Mouse (Mus musculus) right cerebral cortex, postnatal 10 days (tissue): ENCODE results near the gene Naa25.

Experiments used
- DNase-seq, 2 experiments: peaks; one replicate each; pipeline ENCODE4 v3.0.0; 2021; ENCODE audit warnings: low spot score in 2 of 2

The Naa25 gene

DNA sequence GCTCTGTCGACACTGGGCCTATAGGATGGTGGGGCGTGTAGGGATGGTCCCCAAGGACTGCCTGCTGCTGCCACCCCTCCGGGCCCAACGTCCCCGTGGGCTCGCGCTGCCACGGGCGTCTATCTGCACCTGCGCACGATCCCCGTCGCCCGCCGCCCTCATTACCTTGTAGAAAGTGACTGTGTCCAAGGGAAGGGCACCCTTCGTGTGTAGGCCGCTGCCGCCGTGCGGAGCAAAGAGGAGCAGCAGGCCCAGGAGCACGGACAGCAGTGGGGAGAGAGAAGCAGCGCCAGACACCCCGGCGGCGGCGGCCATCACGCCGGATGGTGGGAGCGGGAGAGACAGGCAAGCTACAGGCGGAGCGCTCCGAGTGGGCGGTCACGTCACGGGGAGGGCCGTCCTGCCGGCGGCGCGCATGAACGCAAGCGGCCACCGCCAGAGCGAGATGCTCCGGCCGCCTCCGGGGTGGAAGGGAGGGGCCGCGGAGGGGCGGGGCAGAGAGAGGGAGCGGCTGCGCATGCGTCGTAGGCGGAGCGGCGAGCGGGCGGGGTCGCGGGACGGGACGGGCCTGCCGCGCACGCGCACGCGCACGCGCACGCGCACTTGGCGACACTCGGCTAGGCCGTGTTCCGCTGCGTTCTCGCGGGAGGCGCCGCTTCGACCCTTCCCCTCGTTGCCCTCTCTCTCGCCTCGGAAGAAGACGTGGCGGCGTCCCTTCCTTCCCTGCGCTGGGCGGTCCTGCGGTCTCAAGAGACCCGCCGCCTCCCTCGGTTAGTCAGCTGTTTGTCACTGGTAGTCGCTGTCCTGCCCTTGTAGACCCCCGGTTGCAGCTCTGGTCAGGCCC is 54.5 kb downstream of the Naa25 start, which contains the start of gene Erp29:
Gene Erp29, minus strand, starts transcription at position 481 of the 844 bp plus-strand sequence.
- DNase-seq = peak; percentile 98

GRCm38 (mm10) chr5:121452906-121453305 is 55.2 kb downstream of the Naa25 start:
- peak; percentile 52 to 63 for DNase-seq

DNA sequence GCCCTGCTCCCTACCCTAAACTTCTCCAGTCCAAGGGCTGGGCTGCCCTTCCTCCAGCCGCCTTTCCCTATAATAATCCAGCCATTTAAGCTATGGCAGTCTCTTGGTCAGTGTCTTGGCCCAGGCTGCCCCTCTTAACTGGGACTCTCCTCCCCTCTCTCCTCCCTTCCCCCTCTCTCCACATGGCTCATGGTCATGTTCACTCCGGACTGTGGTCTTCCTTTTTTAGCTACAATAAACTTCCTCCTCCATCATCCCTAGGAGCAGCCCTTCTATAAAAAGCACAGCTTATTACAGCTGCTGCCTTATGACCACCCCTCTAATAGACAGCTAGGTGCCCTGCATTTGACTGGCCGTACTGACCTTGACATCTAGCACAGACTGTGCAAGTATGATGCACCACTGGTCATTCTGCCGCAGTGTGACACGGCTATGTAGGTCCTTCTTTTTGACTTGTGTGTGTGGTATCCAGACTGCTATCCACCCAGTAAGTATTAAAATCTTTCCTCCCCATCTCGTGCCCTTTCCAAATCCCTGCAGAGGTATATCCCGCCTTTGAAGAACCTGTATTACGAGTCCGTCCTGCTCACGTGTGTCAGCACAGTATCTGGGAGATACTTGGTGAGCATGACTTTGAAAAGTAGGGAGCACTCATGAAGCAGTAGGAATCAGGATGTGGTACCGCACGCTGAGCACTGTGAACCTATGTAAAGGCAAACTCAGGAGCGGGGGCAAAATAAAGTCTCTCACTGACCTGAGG is 56.2 kb downstream of the Naa25 start:
- DNase-seq = peak in 1 of 2 experiments; percentile 47

GRCm38 (mm10) chr5:121454503-121454782 is 56.7 kb downstream of the Naa25 start:
- DNase-seq = no peak

- no peak for DNase-seq
These were observed 58.0 kb downstream of the Naa25 start for GRCm38 (mm10) chr5:121455510-121456265.

DNA sequence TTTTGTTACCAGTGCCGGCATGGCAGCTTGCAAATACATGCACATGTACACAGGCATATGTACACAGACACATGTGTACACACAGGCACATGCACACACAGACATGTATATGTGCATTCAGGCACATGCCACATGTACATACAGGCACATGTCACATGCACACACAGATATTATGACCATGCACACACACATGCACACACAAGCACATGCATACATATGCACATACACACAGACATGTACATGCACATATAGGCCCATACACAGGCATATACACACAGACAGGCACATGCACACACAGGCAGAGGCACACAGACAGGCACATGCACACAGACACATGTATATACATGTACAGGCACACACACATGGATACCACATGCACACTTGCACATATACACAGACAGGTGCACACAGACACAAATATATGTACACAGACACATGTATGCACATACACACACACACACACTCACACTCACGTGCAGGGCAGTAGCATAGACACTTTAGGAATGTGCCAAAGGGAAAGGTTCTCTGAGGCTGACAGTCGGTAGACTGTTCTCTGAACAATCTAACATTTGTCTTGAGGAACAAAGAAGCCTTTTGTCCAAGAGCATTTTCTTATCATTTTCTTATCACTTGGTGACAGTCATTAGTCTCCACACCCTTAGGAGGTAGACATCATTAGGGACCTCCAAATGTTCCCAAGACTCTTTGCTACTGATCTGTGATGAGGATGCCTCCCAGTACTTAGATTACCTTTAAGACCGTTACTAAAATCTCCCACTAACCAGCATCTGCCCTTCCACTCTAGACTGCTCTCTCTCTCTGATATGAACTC is 63.8 kb downstream of the Naa25 start:
- no peak for DNase-seq

- no peak for DNase-seq
These were observed 64.4 kb downstream of the Naa25 start for GRCm38 (mm10) chr5:121462171-121462502.

GRCm38 (mm10) chr5:121462967-121463366 is 65.2 kb downstream of the Naa25 start:
- DNase-seq = no peak

- DNase-seq = no peak
These were observed 66.0 kb downstream of the Naa25 start for GRCm38 (mm10) chr5:121463601-121464250.

GRCm38 (mm10) chr5:121469566-121469965 is 71.8 kb downstream of the Naa25 start:
- no peak for DNase-seq

DNA sequence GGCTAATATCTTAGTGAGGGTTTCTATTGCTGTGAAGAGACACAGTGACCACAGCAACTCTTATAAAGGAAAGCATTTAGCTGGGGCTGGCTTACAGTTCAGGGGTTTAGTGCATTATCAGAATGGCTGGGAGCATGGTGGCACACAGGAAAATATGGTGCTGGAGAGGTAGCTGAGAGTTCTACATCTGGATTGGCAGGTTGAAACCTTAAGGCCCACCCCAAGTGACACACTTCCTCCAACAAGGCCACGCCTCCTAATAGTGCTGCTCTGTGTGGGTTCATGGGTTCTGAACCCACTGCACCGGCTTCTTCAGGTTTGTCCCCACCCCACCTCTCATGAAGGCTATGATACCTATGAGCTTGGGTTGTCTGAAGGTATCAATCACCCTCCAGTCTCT is 74.7 kb downstream of the Naa25 start:
- no peak for DNase-seq

- DNase-seq = no peak
These were observed 76.9 kb downstream of the Naa25 start for GRCm38 (mm10) chr5:121474610-121475009.

DNA sequence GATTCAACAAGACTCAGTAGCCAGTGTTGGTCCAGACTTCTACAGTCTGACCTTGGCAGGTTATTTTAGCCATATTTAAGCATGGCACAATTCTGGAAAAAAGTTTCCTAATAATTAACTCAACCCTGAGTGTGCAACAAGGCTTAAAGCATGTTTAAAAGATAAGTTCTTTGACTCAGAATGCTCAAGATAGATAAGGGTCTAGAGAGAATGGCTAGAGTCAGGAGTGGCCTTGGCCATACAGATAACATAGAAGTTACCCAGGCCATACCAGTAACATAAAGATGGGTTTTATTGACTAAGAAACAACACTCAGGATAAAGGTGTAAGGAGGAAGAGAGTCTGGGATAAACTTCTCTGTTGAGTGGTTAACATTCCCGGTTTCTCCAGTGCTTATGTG is 78.3 kb downstream of the Naa25 start:
- DNase-seq = no peak

GRCm38 (mm10) chr5:121477680-121478079 is 79.9 kb downstream of the Naa25 start:
- DNase-seq = no peak

- DNase-seq = no peak
These were observed 87.1 kb downstream of the Naa25 start for GRCm38 (mm10) chr5:121484801-121485200.

DNA sequence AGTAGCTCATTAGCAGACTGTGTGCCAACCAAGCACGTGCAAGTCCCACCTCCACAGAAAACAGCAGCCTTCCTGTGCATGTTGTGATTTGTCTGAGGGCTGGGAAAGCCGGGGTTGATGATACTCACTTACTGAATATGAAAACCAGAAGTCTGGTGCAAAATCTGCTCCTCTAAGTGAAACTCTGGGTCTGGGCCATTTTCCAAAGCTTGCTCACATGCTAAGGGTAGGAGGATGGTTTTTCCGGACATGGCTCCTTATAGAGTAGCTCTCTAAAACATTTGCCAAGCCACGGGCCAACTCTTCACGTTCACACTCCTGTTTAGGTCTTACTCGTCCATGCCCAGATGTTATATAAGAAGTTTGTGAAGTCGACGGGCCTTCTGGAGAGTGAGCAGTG is 95.6 kb downstream of the Naa25 start:
- DNase-seq = peak; percentile 72 to 76
